Mouse (Mus musculus): ENCODE measurements around the gene Ptpn18. TPM values are rescaled to one million over a fixed set of nuclear protein-coding genes. Genes with fewer than 3 reads are reported as not detected.
"Not testable (repeated sequence)": the region's sequence is repeated elsewhere in the genome, so short reads cannot be mapped to it uniquely, and the experiment has no call there.

Gene Ptpn18
- 6.7 and 7.8 TPM in 2 replicates for polyA plus RNA-seq (2016; fragmentation: Nextera tagmentation; extraction: Ambion mirVana)

DNA sequence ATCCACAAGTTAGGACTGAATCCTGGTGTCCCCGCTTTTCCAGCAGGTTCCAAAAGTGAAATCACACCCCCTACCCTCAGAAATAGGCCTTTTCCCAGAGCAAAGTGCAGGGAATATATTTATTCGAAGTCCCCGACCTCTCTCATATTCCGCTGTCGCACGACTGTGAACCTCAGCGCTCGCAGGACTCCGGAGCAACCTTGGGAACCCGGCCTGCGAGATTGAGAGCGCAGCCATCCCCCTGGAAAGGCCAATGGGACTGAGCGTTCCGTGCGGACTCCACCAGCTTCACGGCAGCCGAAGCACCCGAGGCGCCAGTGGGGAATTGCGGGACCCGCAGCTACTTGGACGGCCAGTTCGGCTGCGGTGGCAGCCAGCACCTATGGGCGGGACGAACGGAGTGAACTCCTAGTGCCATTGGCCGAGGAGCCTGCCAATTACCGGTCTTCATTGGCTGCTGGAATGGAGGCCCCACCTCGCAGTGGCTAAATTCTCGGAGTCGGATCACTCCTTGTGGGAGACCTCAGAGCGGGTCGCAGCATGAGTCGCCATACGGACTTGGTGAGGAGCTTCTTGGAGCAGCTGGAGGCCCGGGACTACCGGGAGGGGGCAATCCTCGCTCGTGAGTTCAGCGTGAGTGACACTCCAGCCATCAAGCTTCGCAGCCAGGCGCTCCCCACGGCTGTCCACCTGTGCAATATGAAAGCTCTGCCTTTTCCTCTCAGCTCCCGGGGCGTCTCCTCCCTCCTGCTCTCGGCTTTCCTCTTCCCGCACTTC, at the start of gene Ptpn18:
TSS of gene Ptpn18 (plus strand) at position 479 of the 777 bp plus-strand sequence.
- Histone ChIP-seq H3K4me3 (peak within 1 kb of the TSS; percentile 64), H3K4me1 (peaks cover 11% of the 10 kb centered on the region), H3K9me3 (replicated peaks) (no peaks in the 10 kb centered on the region), H3K36me3 (no peaks in the 10 kb centered on the region), H3K27ac (no peak within 1 kb of the TSS), H3K27me3 (ENCODE audit: low read depth, poor library complexity, severe bottlenecking) (peaks cover 62% of the 10 kb centered on the region)
- peak; percentile 90 for DNase-seq (ENCODE audit: low spot score)
- WGBS: under 1% methylated on average over 48 of the region's 48 CpGs

DNA sequence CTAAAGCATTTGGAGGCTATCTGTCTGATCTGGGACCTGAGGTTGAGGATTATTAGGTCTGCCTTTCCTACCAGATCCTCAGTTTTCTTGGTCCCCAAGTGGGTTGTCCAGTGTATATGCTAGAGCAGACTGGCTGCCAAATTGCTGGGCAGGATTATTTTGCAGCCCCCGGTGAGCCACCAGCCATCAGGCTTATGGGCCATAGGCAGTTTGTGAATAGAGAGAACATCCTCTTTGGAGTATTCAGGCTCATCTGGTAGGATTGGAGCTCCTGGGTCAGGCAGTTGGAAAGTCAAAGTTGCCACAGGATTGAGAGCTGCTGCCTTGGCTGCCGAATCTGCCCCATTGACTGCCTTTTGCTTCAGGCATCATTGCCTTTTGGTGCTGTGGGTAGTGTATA, 31.1 kb upstream of the Ptpn18 start:
- Histone ChIP-seq H3K4me3 (no peak overlapping the region), H3K4me1 (peaks cover 8% of the 10 kb centered on the region), H3K36me3 (peaks cover 26% of the 10 kb centered on the region), H3K27ac (no peak overlapping the region), H3K27me3 (ENCODE audit: low read depth, poor library complexity, severe bottlenecking) (no peaks in the 10 kb centered on the region), H3K9me3 (replicated peaks) (peaks cover 4% of the 10 kb centered on the region; the same call in 1 of the 2 replicates)
- 87% methylated on average over 2 of the region's 2 CpGs for WGBS
- no peak for DNase-seq (ENCODE audit: low spot score)

DNA sequence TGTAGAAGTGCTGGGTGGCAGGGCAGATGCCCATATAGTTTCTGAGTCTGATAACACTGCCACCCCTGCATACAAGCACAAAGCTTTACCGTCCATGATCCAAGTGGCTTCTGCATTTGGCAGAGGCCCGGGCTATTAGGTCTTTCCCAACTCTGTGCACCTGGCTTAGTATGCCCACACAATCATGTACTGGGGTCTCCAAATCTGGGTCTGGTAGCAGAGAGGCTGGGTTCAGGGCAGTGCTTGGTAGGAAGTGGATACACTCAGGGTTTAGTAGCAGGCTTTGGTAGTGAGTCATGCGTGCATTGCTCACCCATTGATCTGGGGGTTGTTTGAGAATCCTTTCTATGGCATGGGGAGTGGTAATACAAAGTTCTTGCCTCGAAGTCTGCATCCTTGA, 30.3 kb upstream of the Ptpn18 start:
- Histone ChIP-seq H3K9me3 (replicated peaks) (peaks cover 4% of the 10 kb centered on the region; the same call in 1 of the 2 replicates), H3K27ac (no peak overlapping the region)
- 95% methylated on average over 4 of the region's 4 CpGs for WGBS

DNA sequence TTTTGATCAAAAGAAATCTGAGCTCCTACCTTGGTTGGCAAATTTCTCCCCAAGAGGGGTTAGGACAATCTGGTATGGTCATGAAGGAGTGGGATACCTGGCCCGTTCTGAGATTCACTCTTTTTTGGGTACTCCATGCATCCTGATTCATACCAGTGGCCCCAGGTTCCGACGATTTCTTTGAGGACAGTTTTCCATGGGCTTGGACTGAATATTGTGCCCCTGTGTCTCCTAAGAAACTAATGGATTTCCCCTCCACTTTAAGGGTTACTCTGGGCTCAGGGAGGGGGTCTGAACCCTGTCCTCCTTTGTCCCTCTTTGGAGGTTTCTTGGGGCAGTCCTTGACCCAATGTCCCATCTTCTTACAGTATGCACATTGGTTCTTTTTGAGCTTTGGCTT, 28.6 kb upstream of the Ptpn18 start:
- WGBS: 94% methylated on average over 3 of the region's 3 CpGs

More for the DNA sequence above, 30.3 kb upstream of the Ptpn18 start:
- Histone ChIP-seq H3K27me3 (ENCODE audit: low read depth, poor library complexity, severe bottlenecking) (no peaks in the 10 kb centered on the region), H3K36me3 (peaks cover 26% of the 10 kb centered on the region), H3K4me1 (peaks cover 15% of the 10 kb centered on the region), H3K4me3 (no peak overlapping the region)
- no peak for DNase-seq (ENCODE audit: low spot score)

DNA sequence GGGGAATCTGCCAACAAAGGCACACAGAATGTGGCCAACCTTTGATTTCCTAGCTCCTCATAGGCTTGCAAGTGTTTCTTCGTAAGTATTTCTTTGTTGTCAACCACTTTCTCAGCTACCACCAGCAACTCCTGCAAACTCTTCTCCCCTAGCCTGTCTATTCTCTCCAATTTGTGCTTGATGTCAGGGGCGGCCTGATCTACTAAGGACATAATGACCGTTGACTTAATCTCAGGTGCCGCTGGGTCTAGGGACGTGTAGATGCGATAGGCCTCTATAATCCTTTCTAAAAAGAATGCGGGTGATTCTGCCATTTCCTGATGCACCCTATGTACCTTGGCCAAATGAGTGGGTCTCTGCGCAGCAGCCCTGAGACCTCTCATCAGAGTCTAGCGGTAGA, 28.1 kb upstream of the Ptpn18 start:
- DNase-seq (ENCODE audit: low spot score): no peak
- H3K4me1 ChIP-seq: peaks cover 17% of the 10 kb centered on the region
- WGBS: 97% methylated on average over 9 of the region's 9 CpGs
- peaks cover 26% of the 10 kb centered on the region for H3K36me3 ChIP-seq
- no peak overlapping the region for H3K27ac ChIP-seq
- no peak overlapping the region for H3K4me3 ChIP-seq
- H3K27me3 ChIP-seq (ENCODE audit: low read depth, poor library complexity, severe bottlenecking): no peaks in the 10 kb centered on the region
- peaks cover 4% of the 10 kb centered on the region; the same call in 1 of the 2 replicates for H3K9me3 ChIP-seq (replicated peaks)

More for the DNA sequence above, 28.6 kb upstream of the Ptpn18 start:
- peaks cover 26% of the 10 kb centered on the region for H3K36me3 ChIP-seq
- H3K4me3 ChIP-seq: no peak overlapping the region
- peaks cover 4% of the 10 kb centered on the region; the same call in 1 of the 2 replicates for H3K9me3 ChIP-seq (replicated peaks)
- no peak for DNase-seq (ENCODE audit: low spot score)
- peaks cover 17% of the 10 kb centered on the region for H3K4me1 ChIP-seq
- H3K27ac ChIP-seq: no peak overlapping the region
- H3K27me3 ChIP-seq (ENCODE audit: low read depth, poor library complexity, severe bottlenecking): no peaks in the 10 kb centered on the region

DNA sequence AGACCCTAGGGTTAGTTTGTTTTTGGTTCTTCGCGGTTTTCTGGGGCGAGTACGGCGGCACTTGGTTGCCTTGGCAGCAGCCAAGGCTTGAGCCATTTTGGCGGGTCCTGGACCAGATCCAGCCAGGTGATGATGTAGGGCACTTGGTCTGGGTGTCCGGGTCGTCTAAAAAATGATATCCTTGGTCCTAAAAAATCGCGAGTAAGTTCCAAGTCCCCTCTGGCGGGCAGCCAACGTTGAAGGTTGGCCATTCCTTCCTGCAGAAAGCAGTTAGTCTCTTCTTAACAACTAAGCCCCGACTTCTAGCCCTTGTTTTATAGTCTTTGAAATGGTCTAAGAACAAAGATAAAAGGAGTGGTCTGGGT, 27.2 kb upstream of the Ptpn18 start:
- H3K4me1 ChIP-seq: peaks cover 17% of the 10 kb centered on the region
- 59% methylated on average over 13 of the region's 13 CpGs for WGBS
- no peak for DNase-seq (ENCODE audit: low spot score)
- H3K36me3 ChIP-seq: peaks cover 34% of the 10 kb centered on the region
- peak overlapping the region; percentile 54 for H3K4me3 ChIP-seq
- peak overlapping the region; percentile 87 for H3K27ac ChIP-seq
- peaks cover 4% of the 10 kb centered on the region; the same call in 1 of the 2 replicates for H3K9me3 ChIP-seq (replicated peaks)
- H3K27me3 ChIP-seq (ENCODE audit: low read depth, poor library complexity, severe bottlenecking): no peaks in the 10 kb centered on the region

DNA sequence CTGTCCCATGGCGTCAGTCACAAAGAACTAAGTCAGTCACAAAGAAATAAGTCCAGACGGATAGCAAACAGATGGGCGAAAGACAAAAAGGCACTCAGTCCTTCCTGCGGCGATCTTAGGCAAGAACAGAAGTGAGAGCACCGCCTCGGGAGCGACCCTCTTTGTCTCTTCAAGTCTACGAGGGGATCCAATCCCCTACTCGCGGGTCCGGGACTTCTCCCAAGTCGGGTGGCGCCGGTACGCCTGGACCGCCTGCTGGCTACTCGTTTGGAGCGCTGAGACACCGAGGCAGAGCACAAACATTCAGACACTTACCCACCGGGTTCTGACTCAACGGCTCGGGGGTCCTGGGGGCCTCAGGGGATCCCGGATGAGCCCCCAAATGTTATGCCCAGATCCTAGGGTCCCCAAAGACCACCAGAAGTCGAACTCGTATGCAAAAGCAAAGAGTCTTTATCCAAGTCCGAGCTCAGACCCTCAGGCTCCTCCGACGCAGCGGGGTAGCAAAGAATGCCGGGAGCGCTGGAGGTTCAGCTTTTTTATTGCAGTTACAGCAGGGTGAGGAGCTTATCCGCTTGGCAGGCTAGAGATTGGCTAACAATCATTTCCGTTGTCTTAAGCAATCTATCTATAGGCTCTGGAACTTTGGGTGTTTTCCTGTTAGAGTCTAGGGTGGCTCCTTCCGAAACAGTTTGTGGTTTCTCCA, 26.6 kb upstream of the Ptpn18 start:
- H3K27me3 ChIP-seq (ENCODE audit: low read depth, poor library complexity, severe bottlenecking): no peaks in the 10 kb centered on the region
- peak overlapping the region; percentile 87 for H3K27ac ChIP-seq
- peak overlapping the region; percentile 54 for H3K4me3 ChIP-seq
- H3K36me3 ChIP-seq: peaks cover 38% of the 10 kb centered on the region
- peaks cover 4% of the 10 kb centered on the region; the same call in 1 of the 2 replicates for H3K9me3 ChIP-seq (replicated peaks)
- H3K4me1 ChIP-seq: peaks cover 17% of the 10 kb centered on the region
- peak; percentile 69 for DNase-seq (ENCODE audit: low spot score)
- whole genome bisulfite sequencing: 11% methylated on average over 35 of the region's 35 CpGs

DNA sequence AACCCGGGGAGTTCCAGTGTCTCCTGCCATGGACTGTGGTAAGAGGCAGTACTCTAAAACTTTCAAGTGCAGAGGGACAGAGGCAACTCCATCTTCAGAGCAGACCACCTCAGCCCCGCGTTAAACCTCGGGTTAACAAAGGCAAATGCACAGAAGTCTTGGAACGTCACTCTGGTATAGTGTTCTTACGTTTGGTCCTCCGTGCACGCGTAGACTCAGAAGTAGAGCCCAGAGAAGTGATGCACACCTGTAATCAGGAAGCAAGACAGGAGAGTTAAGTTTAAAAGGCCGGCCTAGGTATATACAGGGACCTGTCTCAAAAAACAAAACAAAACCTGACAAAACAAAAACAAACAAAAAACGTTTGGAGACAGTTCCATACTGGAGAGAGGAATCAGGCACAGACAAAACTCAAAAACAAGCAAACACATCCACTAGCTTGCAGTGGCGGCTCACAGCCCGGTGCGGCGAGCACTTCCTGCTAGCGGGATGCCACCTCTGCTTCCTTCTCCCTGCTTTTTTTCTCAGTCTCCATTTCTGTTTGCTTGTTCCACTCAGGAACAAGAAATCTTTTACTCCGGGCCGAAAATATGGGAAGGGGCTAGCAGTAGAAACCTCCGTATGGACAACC, 25.6 kb upstream of the Ptpn18 start:
- Histone ChIP-seq H3K4me3 (peak overlapping the region; percentile 62), H3K9me3 (replicated peaks) (peaks cover 4% of the 10 kb centered on the region; the same call in 1 of the 2 replicates), H3K36me3 (peaks cover 38% of the 10 kb centered on the region), H3K4me1 (peaks cover 22% of the 10 kb centered on the region), H3K27ac (peak overlapping the region; percentile 90), H3K27me3 (ENCODE audit: low read depth, poor library complexity, severe bottlenecking) (no peaks in the 10 kb centered on the region)
- peak; percentile 57 for DNase-seq (ENCODE audit: low spot score)
- 16% methylated on average over 19 of the region's 19 CpGs for WGBS

DNA sequence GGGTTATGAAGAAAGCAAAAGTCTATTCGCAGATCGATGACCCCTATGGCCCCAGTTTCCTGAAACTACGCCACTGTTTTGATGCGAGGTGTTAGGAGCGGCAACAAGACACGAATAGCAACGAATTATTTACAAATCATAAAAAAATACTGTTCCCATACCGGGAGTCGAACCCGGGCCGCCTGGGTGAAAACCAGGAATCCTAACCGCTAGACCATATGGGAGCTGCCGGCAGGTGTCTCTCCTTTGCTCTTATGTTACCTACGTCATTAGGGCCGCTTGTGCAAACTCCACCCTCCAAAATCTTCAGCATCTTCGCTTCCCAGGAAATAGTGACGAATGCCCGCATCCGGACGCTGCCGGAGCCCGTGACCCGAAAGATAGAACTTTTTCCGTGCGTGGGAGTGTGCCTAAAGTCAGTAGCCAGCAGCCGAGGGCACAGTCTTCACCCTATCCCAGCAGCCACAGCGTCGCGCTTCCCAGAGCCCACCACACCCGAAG, 24.9 kb upstream of the Ptpn18 start:
- H3K4me3 ChIP-seq: peak overlapping the region; percentile 62
- peaks cover 22% of the 10 kb centered on the region for H3K4me1 ChIP-seq
- peak overlapping the region; percentile 90 for H3K27ac ChIP-seq
- DNase-seq (ENCODE audit: low spot score): peak; percentile 95
- peaks cover 4% of the 10 kb centered on the region; the same call in 1 of the 2 replicates for H3K9me3 ChIP-seq (replicated peaks)
- H3K36me3 ChIP-seq: peaks cover 33% of the 10 kb centered on the region
- under 1% methylated on average over 30 of the region's 30 CpGs for WGBS
- no peaks in the 10 kb centered on the region for H3K27me3 ChIP-seq (ENCODE audit: low read depth, poor library complexity, severe bottlenecking)

DNA sequence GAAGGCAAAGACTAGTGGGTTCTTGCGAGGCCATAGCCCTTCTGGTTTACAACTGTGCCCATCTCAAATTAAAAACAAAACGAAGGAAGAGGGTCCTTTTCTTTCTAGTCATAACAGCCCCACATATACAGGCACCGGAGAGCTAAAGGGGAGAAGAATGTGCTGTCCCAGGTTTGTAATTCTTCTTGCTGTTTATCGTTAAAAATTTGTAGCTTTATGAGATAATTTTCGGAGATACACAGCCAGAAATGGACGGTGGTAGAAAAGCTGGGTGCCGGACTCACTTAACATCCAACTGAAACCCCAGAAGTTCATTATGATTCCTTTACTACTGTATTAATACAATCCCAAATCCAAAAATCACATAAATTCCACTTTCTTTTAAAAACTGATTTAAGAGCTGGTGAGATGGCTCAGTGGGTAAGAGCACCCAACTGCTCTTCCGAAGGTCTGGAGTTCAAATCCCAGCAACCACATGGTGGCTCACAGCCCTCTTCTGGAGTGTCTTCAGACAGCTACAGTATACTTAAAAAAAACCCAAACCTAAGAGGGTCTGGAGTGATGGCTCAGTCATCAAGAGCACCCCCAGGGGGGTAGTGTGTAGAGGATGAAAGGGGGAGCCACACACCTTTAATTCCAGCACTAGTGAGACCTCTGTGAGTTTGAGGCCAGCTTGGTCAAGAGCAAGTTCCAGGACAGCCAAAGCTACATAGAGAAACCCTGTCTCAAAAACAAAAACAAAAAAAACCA, 24.0 kb upstream of the Ptpn18 start:
- H3K27ac ChIP-seq: peak overlapping the region; percentile 90
- no peaks in the 10 kb centered on the region for H3K27me3 ChIP-seq (ENCODE audit: low read depth, poor library complexity, severe bottlenecking)
- peaks cover 28% of the 10 kb centered on the region for H3K36me3 ChIP-seq
- H3K9me3 ChIP-seq (replicated peaks): peaks cover 4% of the 10 kb centered on the region; the same call in 1 of the 2 replicates
- WGBS: 33% methylated on average over 8 of the region's 8 CpGs
- H3K4me3 ChIP-seq: peak overlapping the region; percentile 62
- H3K4me1 ChIP-seq: peaks cover 26% of the 10 kb centered on the region
- DNase-seq (ENCODE audit: low spot score): peak; percentile 29

DNA sequence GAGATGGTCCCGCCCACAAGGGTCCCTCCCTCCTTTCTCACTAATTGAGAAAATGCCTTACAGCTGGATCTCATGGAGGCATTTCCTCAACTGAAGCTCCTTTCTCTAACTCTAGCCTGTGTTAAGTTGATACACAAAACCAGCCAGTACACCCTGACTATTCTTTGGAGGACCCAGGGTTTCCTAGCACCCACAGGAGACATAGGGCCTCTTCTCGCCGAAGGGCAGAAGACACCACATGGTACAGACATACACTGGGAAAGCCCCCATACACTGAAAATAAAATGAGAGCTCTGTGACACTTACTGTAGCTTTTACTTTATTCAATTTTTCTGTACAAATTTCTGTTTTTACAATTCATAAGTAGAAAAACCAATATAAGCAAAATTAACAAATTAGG, 23.2 kb upstream of the Ptpn18 start:
- 74% methylated on average over 3 of the region's 3 CpGs for WGBS
- H3K9me3 ChIP-seq (replicated peaks): peaks cover 4% of the 10 kb centered on the region; the same call in 1 of the 2 replicates
- H3K27me3 ChIP-seq (ENCODE audit: low read depth, poor library complexity, severe bottlenecking): no peaks in the 10 kb centered on the region

DNA sequence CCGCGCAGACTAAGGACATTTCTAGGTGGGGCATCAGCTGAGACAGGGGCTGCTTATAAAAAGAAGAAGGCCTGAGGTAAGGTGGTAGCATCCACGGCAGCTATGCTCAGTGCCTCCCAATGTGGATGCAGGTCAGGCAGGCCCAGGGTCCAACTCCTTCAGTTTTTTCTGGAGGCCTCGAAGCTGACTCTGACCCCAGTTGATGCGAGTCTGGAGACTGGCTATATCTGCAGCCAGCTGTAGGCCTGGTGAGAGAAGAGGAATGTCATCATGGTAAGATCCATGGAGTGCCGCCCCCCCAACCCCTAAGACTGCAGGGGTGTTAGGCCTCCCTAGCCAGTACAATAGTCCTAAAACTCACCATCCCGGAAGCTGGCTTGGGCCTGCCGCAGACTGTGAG, 22.2 kb upstream of the Ptpn18 start:
- WGBS: 93% methylated on average over 8 of the region's 8 CpGs
- not testable (repeated sequence) for H3K27me3 ChIP-seq (ENCODE audit: low read depth, poor library complexity, severe bottlenecking); DNase-seq (ENCODE audit: low spot score); H3K9me3 ChIP-seq (replicated peaks); H3K4me3 ChIP-seq; H3K27ac ChIP-seq
- Histone ChIP-seq H3K36me3 (peaks cover 21% of the 10 kb centered on the region), H3K4me1 (peaks cover 30% of the 10 kb centered on the region)

More for the DNA sequence above, 23.2 kb upstream of the Ptpn18 start:
- no peak overlapping the region for H3K27ac ChIP-seq
- DNase-seq (ENCODE audit: low spot score): no peak
- H3K4me3 ChIP-seq: no peak overlapping the region
- peaks cover 21% of the 10 kb centered on the region for H3K36me3 ChIP-seq
- H3K4me1 ChIP-seq: peaks cover 30% of the 10 kb centered on the region
